Mouse (Mus musculus) embryo, embryonic 11 days (tissue): ENCODE data around the gene Ccdc188.

ENCODE experiments used
- DNase-seq: peaks from one replicate; pipeline ENCODE4 v3.0.0-alpha.2; 2015

The Ccdc188 gene

DNA sequence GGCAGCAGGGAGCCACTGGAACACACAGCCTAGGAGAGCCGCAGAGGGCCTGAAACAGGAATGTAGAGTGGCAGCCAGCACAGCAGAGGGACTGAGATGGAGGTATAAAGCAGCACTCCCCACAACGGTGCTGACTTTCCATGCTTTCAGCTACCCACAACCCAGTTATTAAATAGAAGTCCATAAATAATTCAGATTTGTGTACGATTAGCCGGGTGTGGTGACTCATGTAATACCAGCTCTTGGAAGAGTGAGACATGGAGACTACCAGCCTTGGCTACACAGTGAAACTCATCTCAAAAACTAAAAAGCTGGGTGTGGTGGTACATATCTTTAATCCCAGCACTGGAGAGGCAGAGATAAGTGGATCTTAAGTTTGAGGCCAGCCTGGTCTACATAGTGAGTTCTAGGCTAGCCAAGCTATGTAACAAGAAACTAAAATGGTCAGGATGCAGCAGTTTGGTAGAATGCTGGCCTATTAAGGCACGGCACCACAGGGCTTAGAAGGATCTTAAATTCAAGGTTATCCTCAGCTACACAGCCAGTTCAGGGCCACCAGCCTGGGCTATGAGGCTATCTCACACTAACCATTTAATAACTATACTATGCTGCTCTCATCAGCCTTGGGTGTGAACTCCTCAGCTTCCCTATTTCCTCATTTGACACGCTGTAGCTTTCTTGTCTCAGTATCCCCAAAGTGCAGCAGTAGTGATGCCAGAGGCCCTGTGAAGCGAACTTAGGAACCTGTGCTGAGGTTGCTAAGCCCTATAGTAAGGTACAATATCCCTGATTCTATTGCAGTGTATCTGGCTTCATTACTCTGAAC lies 19.2 kb downstream of the Ccdc188 start:
- DNase-seq: no peak

- DNase-seq: no peak
Measured at GRCm38 (mm10) chr16:18241581-18241980, 23.9 kb downstream of the Ccdc188 start.

DNA sequence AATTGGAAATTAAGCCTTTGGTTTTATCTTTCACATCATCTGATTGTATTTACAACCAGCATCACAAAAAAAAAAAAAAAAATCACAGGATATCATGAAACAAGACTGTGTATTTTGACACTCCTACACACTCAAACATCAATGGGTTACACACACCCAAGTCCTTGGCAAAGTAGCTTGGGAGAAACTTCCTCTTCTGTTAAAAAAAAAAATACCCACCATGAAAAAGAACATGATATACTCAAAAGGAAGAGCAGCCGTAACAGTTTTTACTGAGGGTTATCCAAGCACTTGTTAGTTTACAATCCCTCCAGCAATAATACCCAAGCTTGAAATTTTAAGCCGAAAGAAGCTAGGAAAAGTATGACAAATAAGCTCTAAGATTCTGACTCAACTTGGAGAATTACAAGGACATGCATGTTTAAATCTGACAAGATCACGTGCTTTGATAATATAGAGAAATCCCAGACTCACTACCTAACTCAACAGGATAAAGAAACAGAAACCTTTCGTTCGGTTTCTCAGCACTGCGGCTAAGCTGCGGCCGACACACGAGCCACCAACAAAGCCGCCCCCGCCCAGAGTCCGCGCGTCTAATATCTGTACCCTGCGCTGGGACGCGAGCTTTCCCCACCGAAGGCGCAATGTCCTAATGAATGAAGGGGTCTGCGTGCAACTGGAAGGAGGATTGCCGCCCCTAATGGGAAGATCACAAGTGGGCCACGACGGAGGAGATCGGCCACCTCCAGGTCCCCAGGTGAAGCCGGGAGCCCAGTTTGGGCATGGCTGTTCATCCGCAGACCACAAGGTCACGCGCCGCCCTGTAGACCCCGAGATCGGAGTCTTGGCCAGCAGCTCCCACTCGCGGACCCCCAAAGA lies 30.1 kb downstream of the Ccdc188 start:
- peak; percentile 63 for DNase-seq

DNA sequence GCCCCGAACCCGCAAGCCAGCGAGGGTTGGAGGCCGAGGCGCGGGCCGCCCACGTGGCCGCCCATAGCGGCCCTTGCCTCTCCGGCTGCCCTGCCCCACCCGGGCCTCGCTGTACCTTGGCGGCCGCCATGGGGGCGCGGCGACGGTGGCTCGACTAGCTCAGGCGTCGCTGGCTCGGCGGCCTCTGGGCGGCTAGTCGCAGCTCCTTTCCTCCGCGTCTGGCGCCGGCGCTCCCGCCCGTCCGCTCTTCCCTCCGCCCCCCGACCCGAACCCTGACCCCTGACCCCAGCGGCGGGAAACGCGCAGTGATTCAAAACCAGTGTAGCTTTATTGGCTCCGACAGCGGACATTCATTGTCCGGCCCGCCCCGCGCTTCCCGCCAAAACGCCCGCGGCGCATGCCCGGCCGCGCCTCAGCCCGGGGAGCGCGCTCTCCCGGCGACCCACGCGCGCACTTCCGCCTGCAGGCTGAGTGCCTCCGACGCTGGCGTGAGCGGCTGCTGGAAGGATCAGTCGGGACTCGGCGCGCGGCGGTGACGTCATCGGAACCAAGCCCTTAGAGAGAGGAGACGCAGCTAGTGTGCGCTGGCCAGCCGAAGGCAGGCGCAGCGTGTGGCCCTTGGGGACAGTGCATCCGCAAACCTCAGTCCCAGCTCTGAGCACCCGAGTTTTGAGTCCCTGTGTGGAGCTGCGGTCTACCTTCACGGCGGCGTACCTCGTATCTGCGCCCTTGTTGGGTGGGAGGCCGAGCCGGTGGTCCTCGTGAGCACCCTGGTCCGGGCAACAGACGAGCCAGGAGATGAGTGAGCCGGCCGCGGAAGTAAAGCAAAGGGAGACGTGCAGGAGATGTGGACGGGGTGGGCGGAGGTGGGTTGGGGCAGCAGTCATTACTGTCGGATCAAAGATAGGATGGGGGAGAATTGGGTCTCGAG lies 31.0 kb downstream of the Ccdc188 start, which contains the start of the genes Trmt2a and Ranbp1:
Gene Trmt2a, plus strand, starts transcription at position 247 of the 931 bp plus-strand sequence.
Gene Ranbp1, minus strand, starts transcription at position 300 of the 931 bp plus-strand sequence.
- DNase-seq: peak; percentile 99

DNA sequence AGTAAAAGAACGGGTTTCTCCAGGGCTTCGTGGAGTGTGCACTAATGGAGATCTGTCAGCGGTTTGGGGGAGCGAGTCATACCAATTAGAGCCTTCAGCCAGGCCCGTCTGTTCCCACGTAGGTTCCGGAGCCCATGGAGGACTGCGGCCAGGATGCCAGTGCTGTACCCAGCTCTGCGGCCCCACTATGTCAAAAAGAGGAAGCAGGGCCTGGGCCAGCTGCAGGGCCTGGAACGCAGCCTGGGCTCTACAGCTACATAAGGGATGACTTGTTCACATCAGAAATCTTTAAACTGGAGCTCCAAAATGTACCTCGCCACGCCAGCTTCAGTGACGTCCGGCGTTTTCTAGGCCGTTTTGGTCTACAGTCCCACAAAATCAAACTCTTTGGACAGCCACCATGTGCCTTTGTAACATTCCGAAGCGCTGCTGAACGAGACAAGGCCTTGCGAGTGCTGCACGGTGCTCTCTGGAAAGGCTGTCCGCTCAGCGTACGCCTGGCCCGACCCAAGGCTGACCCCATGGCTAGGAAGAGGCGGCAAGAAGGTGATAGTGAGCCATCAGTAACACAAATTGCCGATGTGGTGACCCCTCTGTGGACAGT lies 31.8 kb downstream of the Ccdc188 start:
- peak; percentile 36 for DNase-seq

- DNase-seq: no peak
Measured at GRCm38 (mm10) chr16:18250231-18250630, 32.6 kb downstream of the Ccdc188 start.

- DNase-seq: no peak
Measured at GRCm38 (mm10) chr16:18250828-18251790, 33.4 kb downstream of the Ccdc188 start.

GRCm38 (mm10) chr16:18252736-18253135 lies 35.1 kb downstream of the Ccdc188 start:
- DNase-seq: no peak

DNA sequence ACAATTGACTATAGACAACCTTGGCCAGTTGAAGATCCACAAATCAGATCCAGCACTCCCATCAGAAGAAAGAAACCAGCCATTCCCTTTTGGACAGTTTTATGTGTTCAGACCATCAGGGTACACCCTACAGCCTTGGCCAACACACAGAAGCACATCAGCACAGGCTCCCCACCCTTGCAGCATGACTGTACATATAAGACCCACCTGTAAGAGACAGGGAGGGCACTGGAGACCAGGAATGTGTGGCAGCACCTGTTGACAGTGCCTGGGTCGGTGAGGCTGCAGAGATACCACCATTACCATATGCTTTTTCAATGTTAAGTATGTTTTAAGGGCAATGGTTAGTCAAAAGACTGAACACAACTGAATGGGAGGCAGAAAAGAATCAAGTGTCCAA lies 36.2 kb downstream of the Ccdc188 start:
- DNase-seq: no peak

DNA sequence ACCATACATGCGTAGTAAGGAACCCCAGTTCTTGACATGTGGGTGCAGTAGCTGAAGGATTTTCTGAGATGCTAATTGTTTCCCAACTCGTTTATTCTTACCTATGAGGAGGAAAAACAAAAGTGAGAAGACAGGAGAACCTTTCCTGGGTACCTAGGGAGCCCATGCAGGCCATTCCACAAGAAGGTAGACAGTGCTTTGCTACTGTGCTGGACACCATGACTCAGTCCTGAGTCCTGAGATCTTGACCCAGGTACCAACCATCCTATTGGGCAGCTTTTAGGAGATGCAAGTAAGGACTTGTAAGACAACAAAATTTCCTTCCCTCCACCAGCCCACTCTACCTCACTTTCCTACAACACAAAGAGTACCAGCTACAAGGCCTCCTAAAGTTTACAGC lies 40.5 kb downstream of the Ccdc188 start, which contains the start of gene Gm49776:
Gene Gm49776, minus strand, starts transcription at position 101 of the 400 bp plus-strand sequence.
- no peak for DNase-seq

DNA sequence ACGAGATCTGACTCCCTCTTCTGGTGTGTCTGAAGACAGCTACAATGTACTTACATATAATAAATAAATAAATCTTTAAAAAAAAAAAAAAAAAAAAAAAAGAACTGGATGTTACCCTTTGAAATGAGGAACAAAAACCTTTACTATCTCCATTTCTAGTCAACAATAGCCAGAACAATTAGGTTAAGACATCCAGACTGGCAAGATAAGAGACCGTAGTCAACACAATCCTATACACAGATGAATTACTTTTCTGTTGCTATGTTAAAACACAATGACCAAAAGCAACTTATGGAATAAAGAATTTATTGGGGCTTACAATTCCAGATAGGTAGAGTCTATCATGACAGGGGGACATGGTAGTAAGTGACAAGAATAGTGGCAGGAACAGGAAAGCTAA lies 47.3 kb downstream of the Ccdc188 start:
- no peak for DNase-seq

DNA sequence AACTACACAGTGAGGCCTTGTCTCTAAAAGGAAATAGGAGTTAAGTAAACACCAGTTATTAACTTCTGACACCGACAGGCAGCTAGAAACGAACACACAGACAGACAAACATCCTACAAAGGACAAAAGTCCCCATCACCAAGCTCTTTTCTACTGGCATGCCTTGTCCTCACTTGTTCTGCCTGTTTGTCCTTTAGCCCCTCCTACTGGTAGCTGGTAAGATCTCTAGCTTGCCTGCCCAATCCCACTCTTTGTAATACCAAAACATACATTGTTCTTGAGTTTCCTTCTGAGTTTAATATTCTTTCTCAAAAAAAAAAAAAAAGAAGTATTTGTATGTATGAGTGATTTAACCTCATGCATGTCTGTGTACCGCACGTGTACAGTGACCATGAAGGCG lies 50.5 kb downstream of the Ccdc188 start:
- no peak for DNase-seq
